Mouse (Mus musculus): ENCODE data around the gene Prelid3b.

GRCm38 (mm10) chr2:174437697-174437982, 35.2 kb downstream of the Prelid3b start:
- TF ChIP-seq CTCF (IDR thresholded peaks at IDR 0.05) (no peak), EP300 (IDR thresholded peaks at IDR 0.05) (peak; percentile 67)

Data from lung, postnatal 0 days (tissue).